Mouse (Mus musculus): ENCODE measurements around the gene Ptprn2.

Gene Ptprn2

GRCm38 (mm10) chr12:116646771-116647170 is 161.3 kb downstream of the Ptprn2 start:
- DNase-seq = no peak

DNA sequence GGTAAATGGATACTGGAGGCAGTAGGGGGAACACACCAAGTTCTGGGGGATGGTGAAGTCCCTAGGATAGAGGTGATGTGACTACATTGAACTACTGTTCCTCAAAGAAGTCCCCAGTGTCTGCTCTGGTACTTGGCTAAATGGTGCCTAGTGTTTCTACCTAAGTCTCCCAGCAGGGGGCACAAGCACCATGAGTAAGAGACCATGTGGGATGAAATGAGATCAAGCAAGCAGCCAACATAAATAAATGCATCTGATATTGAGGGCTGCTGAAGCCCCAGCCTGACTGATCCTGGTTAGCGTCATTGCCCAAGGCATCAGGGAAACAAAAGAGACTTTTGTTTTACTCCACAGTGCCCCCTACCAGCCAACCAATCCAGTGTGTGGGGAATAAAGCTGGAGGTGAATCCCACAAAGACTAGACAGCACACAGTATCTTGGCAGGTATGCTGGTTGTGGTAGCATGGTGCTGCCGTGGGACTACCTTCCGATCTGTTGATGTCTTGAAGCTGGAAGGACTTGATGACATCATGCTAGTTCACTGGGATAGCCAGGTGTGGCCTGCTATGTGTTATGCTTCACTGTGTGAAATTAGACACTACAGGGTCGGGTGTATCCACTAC is 163.2 kb downstream of the Ptprn2 start:
- peak; percentile 7 for DNase-seq

DNA sequence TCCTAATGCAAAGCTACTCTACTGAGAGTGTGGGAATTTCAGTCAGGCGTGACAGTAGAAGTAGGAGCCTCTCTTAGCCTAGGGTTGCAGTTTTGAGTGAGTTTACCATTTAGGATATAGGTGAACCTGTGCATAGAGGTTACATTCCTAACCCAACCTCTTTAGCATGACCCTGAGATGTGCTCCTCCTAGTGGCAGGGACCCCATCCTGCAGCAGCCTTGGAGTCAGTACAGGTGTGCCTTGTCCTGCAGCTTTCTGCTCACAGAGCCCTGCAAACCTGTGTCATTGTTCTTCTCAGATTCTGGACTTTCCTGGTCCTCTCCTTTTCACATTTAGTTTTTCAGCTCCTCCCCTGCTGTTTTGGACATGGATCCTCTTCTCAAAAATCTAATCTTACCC is 168.2 kb downstream of the Ptprn2 start:
- no peak for DNase-seq

DNA sequence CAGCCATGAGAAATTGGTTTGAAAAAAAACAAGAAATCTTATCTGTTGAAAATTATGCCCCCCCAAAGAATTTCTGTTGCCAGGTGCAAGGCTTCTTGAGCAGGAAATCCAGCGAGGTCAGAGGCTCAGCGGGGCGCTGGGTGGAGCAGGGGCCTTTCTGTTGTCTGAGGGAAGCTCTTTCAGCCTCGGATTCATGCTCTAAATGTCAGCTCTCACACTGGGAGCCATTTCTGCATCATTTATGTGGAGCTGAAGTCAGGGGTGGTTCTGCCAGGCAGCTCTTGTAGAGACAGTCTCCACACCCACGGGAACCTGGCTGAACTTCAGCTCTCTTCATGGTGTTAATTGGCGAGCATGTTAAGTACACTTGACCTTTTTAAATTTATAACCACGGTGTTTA is 174.6 kb downstream of the Ptprn2 start:
- DNase-seq = no peak

GRCm38 (mm10) chr12:116661018-116661417 is 175.5 kb downstream of the Ptprn2 start:
- DNase-seq = no peak

GRCm38 (mm10) chr12:116677701-116678100 is 192.2 kb downstream of the Ptprn2 start:
- no peak for DNase-seq

DNA sequence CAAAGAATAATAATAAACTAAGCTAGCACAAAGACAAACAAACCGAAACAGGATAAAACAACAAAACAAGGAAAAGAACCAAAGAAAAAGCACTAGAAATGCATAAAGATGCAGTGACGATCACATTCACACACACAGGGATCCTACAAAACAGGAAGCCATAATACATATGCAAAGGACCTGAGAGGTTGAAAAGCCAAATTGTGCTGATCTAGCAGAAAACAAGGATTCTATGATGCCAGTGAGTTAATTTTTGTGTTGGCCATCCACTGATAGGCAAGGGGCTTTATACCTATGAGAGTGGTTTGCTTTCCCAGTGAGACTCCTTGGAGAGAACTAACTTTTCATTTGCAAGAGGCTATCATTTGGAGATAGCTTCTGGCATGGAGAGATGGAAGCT is 204.3 kb downstream of the Ptprn2 start:
- no peak for DNase-seq

DNA sequence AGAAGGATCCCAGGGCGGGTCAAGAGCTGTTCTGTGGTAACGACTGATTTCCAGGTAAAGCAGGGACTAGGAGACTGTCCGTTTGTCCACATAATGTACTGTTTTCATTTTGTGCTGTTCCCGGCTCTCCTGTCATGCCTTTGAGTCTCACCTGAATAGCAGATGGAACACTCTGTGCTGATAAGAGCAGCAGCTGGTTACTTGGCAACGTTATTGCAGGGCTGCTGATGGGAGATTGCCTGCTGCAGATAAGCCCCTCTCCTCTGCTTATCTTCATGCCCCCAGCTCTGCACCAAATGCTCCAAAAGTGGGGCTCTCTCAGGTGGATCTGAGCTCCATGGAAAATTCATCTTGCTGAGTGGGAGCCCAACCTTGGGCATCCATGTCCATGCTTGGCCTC is 224.0 kb downstream of the Ptprn2 start:
- DNase-seq = no peak

GRCm38 (mm10) chr12:116710716-116711115 is 225.2 kb downstream of the Ptprn2 start:
- no peak for DNase-seq

DNA sequence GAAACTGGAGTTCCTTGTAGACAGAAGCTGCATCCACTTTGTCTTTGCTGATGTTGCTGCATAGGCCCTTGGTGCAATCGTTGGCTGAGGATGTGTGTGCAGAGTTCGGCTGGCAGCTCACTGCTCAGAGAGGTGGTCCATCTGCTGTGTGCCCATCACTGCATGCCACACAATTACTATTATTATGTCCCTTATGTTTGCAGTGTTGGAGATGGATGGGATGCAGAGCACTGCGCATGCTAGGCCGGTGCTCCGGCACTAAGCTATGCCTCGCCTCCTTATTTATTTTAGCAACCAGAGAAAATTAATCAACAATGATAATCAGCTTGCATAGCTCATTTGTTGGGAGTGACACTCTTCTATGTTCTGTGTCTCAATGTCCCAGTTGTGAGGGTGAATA is 225.6 kb downstream of the Ptprn2 start:
- DNase-seq = no peak

DNA sequence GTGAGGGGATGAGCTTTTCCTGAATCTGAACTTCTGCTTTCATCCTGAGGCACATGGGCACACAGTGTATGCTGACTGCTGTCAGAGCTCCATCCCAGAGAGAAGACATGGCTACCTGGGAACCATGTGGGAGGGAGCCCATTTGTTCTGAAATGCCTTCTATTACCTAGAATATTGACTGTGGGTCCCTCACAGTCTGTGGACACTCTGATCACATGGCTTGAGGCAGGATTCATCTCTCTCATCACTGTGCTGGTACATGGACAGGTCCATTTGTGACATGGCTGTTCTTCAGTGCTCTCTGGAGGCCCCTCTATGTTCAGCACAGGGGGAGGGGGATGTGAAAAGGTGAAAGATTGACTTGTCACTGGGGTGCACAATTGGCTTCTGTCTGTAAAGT is 227.6 kb downstream of the Ptprn2 start:
- DNase-seq = no peak

DNA sequence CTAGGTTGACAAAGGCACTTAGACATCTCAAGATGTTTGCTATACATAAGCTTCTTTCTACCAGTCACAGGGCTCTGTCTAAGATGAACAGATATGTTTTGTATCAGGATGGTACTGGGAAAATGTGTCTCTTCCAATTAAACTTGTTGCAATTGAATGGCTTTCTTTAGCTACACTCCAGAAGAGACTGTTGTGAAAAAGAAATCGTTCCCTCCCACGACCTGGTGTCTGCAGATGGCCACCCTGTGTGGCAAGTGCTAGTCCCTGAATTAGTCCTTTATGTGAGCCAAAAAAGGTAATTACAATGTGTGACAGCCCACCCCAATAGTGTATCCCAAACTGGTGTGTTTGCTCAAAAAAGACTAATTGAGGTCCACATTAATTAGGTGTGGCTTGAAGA is 235.5 kb downstream of the Ptprn2 start:
- DNase-seq = no peak

DNA sequence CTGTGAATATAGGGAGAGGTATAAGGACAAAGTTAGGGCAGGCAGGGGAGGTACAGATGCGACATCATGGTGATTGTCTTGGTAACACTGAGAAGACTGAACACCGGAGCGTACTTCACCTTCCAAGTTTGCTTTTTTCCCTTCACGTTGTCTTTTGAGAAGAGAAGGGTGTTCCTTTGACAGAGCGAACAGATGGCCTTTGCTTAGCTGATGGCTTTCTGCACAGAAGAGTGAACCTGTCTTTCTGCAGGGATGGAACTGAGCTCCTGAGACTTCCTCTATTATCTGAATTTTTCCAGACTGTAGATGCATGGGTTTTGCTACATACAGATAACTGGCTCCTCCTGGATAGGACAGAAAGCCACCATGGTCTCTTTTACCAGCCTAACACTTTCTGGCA is 254.6 kb downstream of the Ptprn2 start:
- no peak for DNase-seq

DNA sequence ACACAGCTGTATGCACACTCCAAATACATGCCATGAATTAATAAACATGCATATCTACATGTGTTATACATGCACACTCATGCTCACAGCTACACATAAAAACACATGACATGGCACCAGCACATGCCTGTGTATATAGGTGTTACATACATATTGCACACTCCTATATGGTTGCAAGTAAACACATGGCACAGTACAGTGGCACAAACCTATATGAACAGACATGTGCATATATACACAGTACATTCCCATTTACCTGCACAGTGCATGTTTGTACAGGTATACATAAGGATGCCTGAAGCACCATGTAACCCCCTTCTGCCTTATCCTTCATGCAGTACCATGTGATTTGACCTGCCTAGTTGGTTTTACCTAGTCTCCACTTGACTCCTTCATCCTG is 255.8 kb downstream of the Ptprn2 start:
- DNase-seq = no peak

DNA sequence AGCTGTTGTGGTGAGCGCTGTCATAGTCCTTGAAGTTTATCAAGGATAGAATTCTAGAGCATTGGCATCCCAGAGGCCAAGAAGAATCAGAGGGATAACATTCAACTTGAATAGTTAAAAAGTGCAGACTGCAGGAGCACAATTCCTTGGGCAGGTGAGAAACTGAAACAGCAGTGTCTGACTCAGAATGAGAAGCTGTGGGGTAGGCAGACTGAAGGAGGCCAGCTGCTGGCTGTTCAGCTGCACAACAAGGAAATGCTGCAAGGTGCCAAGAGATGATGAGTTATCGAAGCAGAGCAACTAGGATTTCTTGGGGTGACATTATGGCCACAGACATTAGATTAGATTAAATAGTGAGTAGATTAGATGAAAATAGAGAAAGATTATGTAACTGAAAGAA is 260.9 kb downstream of the Ptprn2 start:
- DNase-seq = no peak

DNA sequence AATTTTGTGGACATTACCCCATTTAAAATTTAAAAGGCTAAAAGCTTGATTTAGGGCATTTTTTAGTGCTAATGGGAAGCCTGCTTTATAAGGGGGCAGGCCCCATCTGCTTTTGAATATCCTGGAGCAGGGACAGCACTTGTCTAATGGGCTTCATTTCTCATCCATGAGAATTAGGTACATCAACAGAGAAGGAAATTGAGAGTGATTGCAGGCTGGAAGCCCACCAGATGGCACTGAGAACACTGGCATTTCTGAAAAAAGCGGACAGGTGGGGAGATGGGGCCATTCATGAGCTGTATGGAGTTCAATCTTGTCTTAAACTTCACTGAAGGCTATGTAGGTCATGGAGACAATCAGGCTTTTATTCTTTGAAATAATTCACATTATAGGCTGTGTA is 267.3 kb downstream of the Ptprn2 start:
- DNase-seq = no peak

- no peak for DNase-seq
These were observed 278.4 kb downstream of the Ptprn2 start for GRCm38 (mm10) chr12:116763961-116764360.

- no peak for DNase-seq
These were observed 285.4 kb downstream of the Ptprn2 start for GRCm38 (mm10) chr12:116770911-116771310.

GRCm38 (mm10) chr12:116771493-116771892 is 286.0 kb downstream of the Ptprn2 start:
- no peak for DNase-seq

DNA sequence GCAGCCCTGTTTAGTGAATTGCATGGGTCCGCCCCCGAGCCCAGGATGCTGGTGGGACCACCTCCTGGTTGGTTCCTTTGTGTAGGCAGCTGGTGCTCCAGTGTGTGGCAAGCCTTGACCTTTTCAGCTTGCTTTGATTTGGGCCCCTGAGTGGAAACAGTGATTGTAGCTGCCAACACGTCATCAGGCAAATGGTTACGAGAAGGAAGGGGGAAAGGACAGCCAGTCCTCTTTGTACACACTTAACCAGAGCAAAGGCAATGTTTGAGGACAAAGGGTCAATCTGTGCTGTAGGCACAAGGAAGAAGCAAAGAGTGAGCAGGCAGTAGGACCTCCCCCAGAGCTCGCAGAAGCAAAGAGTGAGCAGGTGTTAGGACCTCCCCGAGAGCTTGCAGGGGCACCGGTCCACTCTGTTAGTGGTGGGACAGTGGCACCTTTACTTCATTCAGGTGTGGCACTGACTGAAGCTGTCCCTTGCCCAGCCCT is 286.6 kb downstream of the Ptprn2 start:
- peak; percentile 5 for DNase-seq

GRCm38 (mm10) chr12:116773344-116773743 is 287.8 kb downstream of the Ptprn2 start:
- DNase-seq = no peak

DNA sequence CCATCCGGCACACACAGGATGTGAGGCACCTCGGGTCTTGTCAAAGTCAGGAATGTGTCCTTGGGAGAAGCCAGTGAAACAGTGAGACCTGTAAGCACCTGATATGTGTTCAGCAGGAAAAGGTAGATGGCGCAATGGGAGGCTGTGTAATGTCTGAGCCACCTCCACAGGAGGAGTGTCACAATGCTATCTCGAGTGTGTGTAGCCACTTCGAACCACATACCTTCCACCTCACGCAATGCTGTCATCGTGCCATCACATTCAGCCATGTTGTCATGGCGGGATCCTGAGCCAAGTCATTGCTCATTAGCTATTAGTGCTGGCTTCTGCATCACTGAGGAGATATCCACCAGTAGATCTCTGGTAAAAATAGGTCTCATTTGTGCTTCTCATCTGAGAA is 290.9 kb downstream of the Ptprn2 start:
- no peak for DNase-seq

GRCm38 (mm10) chr12:116778095-116779090 is 292.9 kb downstream of the Ptprn2 start:
- no peak for DNase-seq

GRCm38 (mm10) chr12:116780419-116780818 is 294.9 kb downstream of the Ptprn2 start:
- no peak for DNase-seq

Measured in liver (tissue).